Mouse (Mus musculus): ENCODE measurements around the gene Arntl2.

DNA sequence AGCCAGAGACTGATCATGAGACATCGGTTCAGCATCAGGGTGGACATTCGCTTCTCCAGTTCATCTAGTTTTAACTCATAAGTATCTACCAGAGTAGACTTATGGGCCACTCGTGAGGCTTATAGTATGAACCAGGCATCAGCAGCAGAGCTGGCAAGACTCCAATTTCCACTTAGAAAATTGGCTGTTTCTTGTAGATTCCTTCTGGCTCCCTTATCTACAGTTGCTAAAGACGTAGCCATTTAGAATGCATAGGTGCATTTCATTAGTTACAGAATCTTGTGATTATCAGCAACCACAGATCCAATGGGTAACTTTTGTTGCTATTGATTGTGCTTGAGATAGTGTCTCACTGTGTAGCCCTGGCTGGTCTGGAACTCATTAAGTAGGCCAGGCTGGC, 56.9 kb downstream of the Arntl2 start:
- no peak for TF ChIP-seq CTCF (IDR thresholded peaks at IDR 0.05; ENCODE audit: low read depth)
- peak; percentile 34; the same call in 1 of the 2 replicates for TF ChIP-seq EP300 (IDR thresholded peaks at IDR 0.05; ENCODE audit: low read depth)
